Mouse (Mus musculus) gastrocnemius, postnatal 4 days (tissue): Measurements from ENCODE around the gene Slc8a1. TPM values are rescaled to one million over a fixed set of nuclear protein-coding genes. Genes with fewer than 3 reads are reported as not detected.
A peak's percentile ranks its signal among the peaks of the same experiment; 100 is the strongest.

ENCODE experiments used
- DNase-seq, 2 experiments: peaks; one replicate each; pipeline ENCODE4 v3.0.0; 2021 to 2022; ENCODE audit warnings: low spot score in 2 of 2, mixed read lengths in 2 of 2
- total RNA-seq, 2 experiments: library from RNA; stranded (reverse); gene quantifications; 2 replicates each; pipeline ENCODE4 v1.2.3; 2021

The Slc8a1 gene
- total RNA-seq, 2 experiments from 2014 or later: 42.0 to 43.2 TPM

DNA sequence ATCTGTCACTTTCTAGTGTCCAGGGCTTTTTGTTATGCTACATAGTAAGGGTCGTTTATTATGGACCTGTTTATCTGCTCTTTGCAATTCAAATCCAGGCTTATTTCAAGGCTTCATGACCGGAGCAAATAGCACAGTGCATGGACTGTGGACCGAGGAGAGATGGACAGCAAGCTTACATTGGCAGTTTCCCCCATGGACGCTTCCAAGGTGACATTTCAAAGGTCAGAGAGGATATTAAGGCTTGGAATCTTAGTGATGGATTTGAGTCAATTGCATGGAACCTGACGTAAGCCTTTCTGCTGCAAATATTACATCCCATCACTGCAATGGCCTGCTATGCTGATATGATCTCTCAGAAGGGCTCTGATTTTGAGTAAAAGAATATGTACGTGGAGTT, 362.3 kb downstream of the Slc8a1 start:
- no peak for DNase-seq

- DNase-seq: no peak
These were observed 369.1 kb downstream of the Slc8a1 start for GRCm38 (mm10) chr17:81369036-81369435.

DNA sequence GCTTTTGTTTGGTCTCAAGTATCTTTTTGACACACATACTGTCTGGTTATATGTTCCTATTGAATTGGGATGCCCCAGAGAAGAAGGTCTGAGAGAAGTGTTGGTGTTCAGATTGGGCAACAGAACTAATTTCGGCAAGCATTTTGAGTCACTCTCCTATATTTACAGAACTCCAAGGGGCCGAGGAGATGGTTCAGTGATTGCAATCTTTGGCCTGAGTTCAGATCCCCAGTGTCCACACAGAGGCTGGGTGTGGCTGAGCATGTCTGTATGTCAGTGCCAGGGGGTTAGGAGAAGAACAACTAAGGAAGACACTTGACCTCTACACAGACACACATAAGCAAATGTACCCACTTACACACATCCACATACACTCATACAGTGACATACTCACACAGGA, 369.7 kb downstream of the Slc8a1 start:
- no peak for DNase-seq

- DNase-seq: no peak
These were observed 374.8 kb downstream of the Slc8a1 start for GRCm38 (mm10) chr17:81363368-81363767.

GRCm38 (mm10) chr17:81360571-81360970, 377.6 kb downstream of the Slc8a1 start:
- DNase-seq: no peak

GRCm38 (mm10) chr17:81360032-81360431, 378.1 kb downstream of the Slc8a1 start:
- no peak for DNase-seq

DNA sequence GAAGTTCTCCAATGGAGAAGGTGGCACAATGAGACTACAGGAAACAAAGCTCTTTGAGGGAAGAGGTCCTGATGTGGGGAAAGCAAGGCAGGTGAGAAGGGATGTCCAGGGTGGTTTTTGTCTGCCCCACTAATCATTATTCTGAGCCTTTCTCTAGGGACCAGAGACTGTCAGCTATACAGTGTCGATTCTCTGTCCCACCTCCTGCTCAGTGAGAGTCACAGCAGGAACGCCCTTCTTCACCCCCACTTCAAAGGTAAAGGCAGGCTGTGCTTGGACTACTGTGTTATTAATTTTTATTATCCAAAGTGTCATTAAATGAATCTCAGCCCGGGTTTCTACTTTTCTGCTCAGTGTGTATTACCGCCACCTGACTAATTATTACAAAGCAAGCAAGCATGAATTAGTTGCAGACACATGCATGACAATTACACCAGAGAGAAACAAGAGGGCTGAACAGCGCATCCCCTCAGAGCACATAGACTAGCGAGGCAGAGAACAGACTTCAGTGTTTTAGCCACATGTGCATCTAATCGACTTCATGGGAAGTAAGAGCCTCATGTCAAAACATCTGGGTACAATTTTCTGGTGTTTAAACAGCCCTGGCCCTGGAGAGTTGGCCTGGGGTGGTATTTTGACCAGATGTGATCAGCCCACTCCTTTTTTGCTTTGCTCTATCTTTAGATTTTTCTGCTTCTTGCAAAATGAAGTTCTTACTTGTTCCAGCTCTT, 402.0 kb downstream of the Slc8a1 start:
- DNase-seq: peak in 1 of 2 experiments; percentile 9

DNA sequence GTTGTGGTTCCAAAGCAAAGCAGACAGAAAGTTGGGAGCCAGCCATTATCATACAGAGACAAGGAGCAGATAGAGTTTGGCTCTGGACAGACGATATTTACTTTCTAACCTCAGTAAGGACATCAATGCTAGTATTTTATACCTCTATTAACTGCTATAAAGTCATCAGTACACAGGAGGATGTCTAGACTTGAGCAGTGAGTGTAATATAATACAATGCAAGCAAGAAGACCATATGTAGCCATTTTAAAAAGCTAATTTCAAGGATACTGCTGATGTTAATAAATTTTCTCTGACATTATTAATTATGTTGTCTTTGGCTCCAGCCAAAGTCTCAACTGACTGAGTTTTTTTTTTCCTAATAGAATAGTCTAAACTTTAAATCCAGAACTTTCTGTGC, 402.7 kb downstream of the Slc8a1 start:
- no peak for DNase-seq
